Mouse (Mus musculus) CH12.LX (cell line): ENCODE data around the gene Fbl. TPM values are rescaled to one million over a fixed set of nuclear protein-coding genes. Genes with fewer than 3 reads are reported as not detected.

Experiments used
- DNase-seq: peaks from one replicate; pipeline ENCODE4 v3.0.0-alpha.2; 2013; ENCODE audit errors: extremely low read depth
- H3K27ac ChIP-seq: 2 replicates; pipeline ENCODE4 v1.5.1; 2012; ENCODE audit warnings: low read depth, mild to moderate bottlenecking, control low read depth, moderate library complexity; ENCODE audit not compliant: insufficient read depth
- H3K27me3 ChIP-seq: replicated peaks from 2 replicates; pipeline ENCODE3; 2012; ENCODE audit warnings: inconsistent platforms
- H3K36me3 ChIP-seq, 2 experiments: replicated peaks in 1 of 2; 2 replicates each; pipeline versions ENCODE3 to v1.6.1; 2012; ENCODE audit warnings: inconsistent platforms in 1 of 2, low read length in 1 of 2, mild to moderate bottlenecking in 1 of 2, mixed read lengths in 1 of 2, moderate library complexity in 1 of 2; ENCODE audit not compliant: control insufficient read depth in 1 of 2, insufficient read depth in 1 of 2
- H3K4me1 ChIP-seq, 2 experiments: 2 replicates each; pipeline ENCODE4 v1.6.1; 2012; ENCODE audit warnings: inconsistent platforms in 1 of 2, moderate library complexity in 1 of 2; ENCODE audit not compliant: insufficient read depth in 2 of 2, control insufficient read depth in 1 of 2
- H3K4me2 ChIP-seq: 2 replicates; pipeline ENCODE4 v1.6.1; 2012; ENCODE audit warnings: low read depth, mild to moderate bottlenecking, control low read depth; ENCODE audit not compliant: poor library complexity, insufficient read depth, severe bottlenecking
- H3K4me3 ChIP-seq, 3 experiments: fragments of 150-350 bp in 1 of 3; sonication (generic) in 1 of 3; replicated peaks in 1 of 3; 2 replicates each; pipeline versions ENCODE3 to v1.5.1; 2011 to 2012; ENCODE audit warnings: low read depth in 2 of 3, low read length in 2 of 3, mild to moderate bottlenecking in 2 of 3, moderate library complexity in 2 of 3, control low read depth in 1 of 3, improper control_type of control experiment in 1 of 3, inconsistent platforms in 1 of 3, mixed read lengths in 1 of 3; ENCODE audit not compliant: poor library complexity in 1 of 3
- H3K79me2 ChIP-seq: replicated peaks from 2 replicates; pipeline ENCODE4 v1.6.1; 2012; ENCODE audit warnings: mild to moderate bottlenecking, moderate library complexity; ENCODE audit not compliant: control insufficient read depth, poor library complexity, insufficient read depth, severe bottlenecking; ENCODE audit errors: extremely low read depth
- H3K9ac ChIP-seq: 2 replicates; pipeline ENCODE4 v1.6.1; 2012; ENCODE audit warnings: low read depth, mild to moderate bottlenecking, control low read depth, moderate library complexity; ENCODE audit not compliant: insufficient read depth
- H3K9me3 ChIP-seq: replicated peaks from 2 replicates; pipeline ENCODE3; 2012; ENCODE audit warnings: low read length, inconsistent platforms, mixed read lengths
- BHLHE40 ChIP-seq: IDR thresholded peaks from 2 replicates; pipeline ENCODE4 v1.6.1; 2011; ENCODE audit warnings: mild to moderate bottlenecking, low read depth, low read length, improper control_type of control experiment
- CHD1 ChIP-seq: IDR thresholded peaks from 2 replicates; pipeline ENCODE4 v1.6.1; 2012; ENCODE audit warnings: low read depth, low read length, improper control_type of control experiment, inconsistent platforms
- CHD2 ChIP-seq: IDR thresholded peaks from 2 replicates; pipeline ENCODE4 v1.6.1; 2011; ENCODE audit warnings: low read length, improper control_type of control experiment
- E2F4 ChIP-seq: IDR thresholded peaks from 2 replicates; pipeline ENCODE4 v1.6.1; 2011; ENCODE audit warnings: low read depth, low read length, improper control_type of control experiment; ENCODE audit not compliant: insufficient replicate concordance
- ELF1 ChIP-seq: IDR thresholded peaks from 2 replicates; pipeline ENCODE4 v1.6.1; 2014; ENCODE audit warnings: low read depth, mild to moderate bottlenecking, inconsistent platforms, low read length, improper control_type of control experiment
- EP300 ChIP-seq: IDR thresholded peaks from 2 replicates; pipeline ENCODE4 v1.6.1; 2011; ENCODE audit warnings: low read length, improper control_type of control experiment
- ETS1 ChIP-seq: conservative IDR thresholded peaks from 2 replicates; pipeline ENCODE4 v1.6.1; 2012; ENCODE audit warnings: low read depth, mild to moderate bottlenecking, inconsistent platforms, low read length, improper control_type of control experiment, moderate library complexity
- GABPA ChIP-seq: IDR thresholded peaks from 2 replicates; pipeline ENCODE4 v1.6.1; 2012; ENCODE audit warnings: low read depth, low read length, improper control_type of control experiment, inconsistent platforms; ENCODE audit not compliant: insufficient replicate concordance
- HCFC1 ChIP-seq: IDR thresholded peaks from 2 replicates; pipeline ENCODE4 v1.6.1; 2012; ENCODE audit warnings: low read depth, mild to moderate bottlenecking, inconsistent platforms, low read length, improper control_type of control experiment
- IRF4 ChIP-seq: IDR thresholded peaks from 2 replicates; pipeline ENCODE4 v1.6.1; 2014; ENCODE audit warnings: low read depth, mild to moderate bottlenecking, inconsistent platforms, low read length, improper control_type of control experiment
- JUN ChIP-seq: IDR thresholded peaks from 2 replicates; pipeline ENCODE4 v1.6.1; 2011; ENCODE audit warnings: low read depth, mild to moderate bottlenecking, low read length, improper control_type of control experiment, moderate library complexity; ENCODE audit not compliant: insufficient read depth
- JUND ChIP-seq: conservative IDR thresholded peaks from 2 replicates; pipeline ENCODE4 v1.6.1; 2011; ENCODE audit warnings: low read depth, low read length, improper control_type of control experiment
- MAFK ChIP-seq: IDR thresholded peaks from 2 replicates; pipeline ENCODE4 v1.6.1; 2011; ENCODE audit warnings: low read length, improper control_type of control experiment; ENCODE audit not compliant: insufficient replicate concordance
- MAX ChIP-seq: IDR thresholded peaks from 2 replicates; pipeline ENCODE4 v1.6.1; 2011; ENCODE audit warnings: low read length, improper control_type of control experiment
- MAZ ChIP-seq: IDR thresholded peaks from 2 replicates; pipeline ENCODE4 v1.6.1; 2012; ENCODE audit warnings: low read depth, mild to moderate bottlenecking, inconsistent platforms, low read length, improper control_type of control experiment, moderate library complexity
- MEF2A ChIP-seq: IDR thresholded peaks from 2 replicates; pipeline ENCODE4 v1.6.1; 2014; ENCODE audit warnings: low read depth, mild to moderate bottlenecking, inconsistent platforms, low read length, improper control_type of control experiment, borderline replicate concordance
- MXI1 ChIP-seq: IDR thresholded peaks from 2 replicates; pipeline ENCODE4 v1.6.1; 2011; ENCODE audit warnings: mild to moderate bottlenecking, low read depth, low read length, improper control_type of control experiment
- MYC ChIP-seq: IDR thresholded peaks from 2 replicates; pipeline ENCODE4 v1.6.1; 2011; ENCODE audit warnings: low read depth, mild to moderate bottlenecking, improper control_type of control experiment, low read length
- NELFE ChIP-seq: IDR thresholded peaks from 2 replicates; pipeline ENCODE4 v1.6.1; 2011; ENCODE audit warnings: low read depth, low read length, improper control_type of control experiment
- NRF1 ChIP-seq: IDR thresholded peaks from 2 replicates; pipeline ENCODE4 v1.6.1; 2014; ENCODE audit warnings: low read depth, mild to moderate bottlenecking, inconsistent platforms, low read length, improper control_type of control experiment, moderate library complexity
- PAX5 ChIP-seq: IDR thresholded peaks from 2 replicates; pipeline ENCODE4 v1.6.1; 2012; ENCODE audit warnings: low read length, inconsistent platforms, mixed read lengths
- POLR2AphosphoS2 ChIP-seq: IDR thresholded peaks from 2 replicates; pipeline ENCODE4 v1.6.1; 2011; ENCODE audit warnings: low read depth, low read length, improper control_type of control experiment
- RCOR1 ChIP-seq: conservative IDR thresholded peaks from 2 replicates; pipeline ENCODE4 v1.6.1; 2012; ENCODE audit warnings: low read depth, mild to moderate bottlenecking, inconsistent platforms, low read length, improper control_type of control experiment
- SMC3 ChIP-seq: IDR thresholded peaks from 2 replicates; pipeline ENCODE4 v1.6.1; 2011; ENCODE audit warnings: low read depth, low read length, improper control_type of control experiment
- TBP ChIP-seq: conservative IDR thresholded peaks from 2 replicates; pipeline ENCODE4 v1.6.1; 2011; ENCODE audit warnings: low read depth, low read length, improper control_type of control experiment
- TCF12 ChIP-seq: IDR thresholded peaks from 2 replicates; pipeline ENCODE4 v1.6.1; 2014; ENCODE audit warnings: low read depth, mild to moderate bottlenecking, inconsistent platforms, low read length, improper control_type of control experiment
- UBTF ChIP-seq: IDR thresholded peaks from 2 replicates; pipeline ENCODE4 v1.6.1; 2012; ENCODE audit warnings: low read depth, mild to moderate bottlenecking, inconsistent platforms, low read length, improper control_type of control experiment, moderate library complexity
- USF1 ChIP-seq: IDR thresholded peaks from 2 replicates; pipeline ENCODE4 v1.6.1; 2014; ENCODE audit warnings: low read depth, mild to moderate bottlenecking, inconsistent platforms, low read length, improper control_type of control experiment
- USF2 ChIP-seq: conservative IDR thresholded peaks from 2 replicates; pipeline ENCODE4 v1.6.1; 2011; ENCODE audit warnings: low read depth, low read length, improper control_type of control experiment
- ZKSCAN1 ChIP-seq: IDR thresholded peaks from 2 replicates; pipeline ENCODE4 v1.6.1; 2012; ENCODE audit warnings: low read depth, inconsistent platforms, low read length, improper control_type of control experiment, borderline replicate concordance
- ZNF384 ChIP-seq: IDR thresholded peaks from 2 replicates; pipeline ENCODE4 v1.6.1; 2012; ENCODE audit warnings: low read depth, low read length, improper control_type of control experiment, inconsistent platforms
- dilution Hi-C: fragments of 300-500 bp; cut with MboI; formaldehyde crosslinking; loops from 2 replicates; pipeline ENCODE4 v1.14.3; 2020; ENCODE audit warnings: low sequenced_read_pairs; ENCODE audit not compliant: extremely low pct_unique_long_range_greater_than_20kb, extremely low pct_ligation_motif_present
- in situ Hi-C: fragments of 300-500 bp; cut with MboI; formaldehyde crosslinking; loops from 3 replicates; pipeline ENCODE4 v1.14.3; 2019; ENCODE audit warnings: low sequenced_read_pairs, low pct_ligation_motif_present, low pct_unique_long_range_greater_than_20kb, mixed read lengths
- polyA plus RNA-seq: library from polyadenylated mRNA; unstranded; fragments of >175 nt; gene quantifications from 2 replicates; pipeline ENCODE4 v1.2.1, GENCODE M21; 2012; ENCODE audit warnings: low read depth; ENCODE audit not compliant: insufficient read length
- total RNA-seq, 2 experiments: library from RNA; depleted of rRNA; stranded (reverse); fragments of 300-350 nt in 1 of 2; fragments of >200 nt in 1 of 2; gene quantifications; 2 replicates each; pipeline ENCODE4 v1.2.3; 2012 to 2014

Fbl gene
- total and polyA plus RNA-seq, 3 experiments, result 151 to 426 (median 180) TPM

DNA sequence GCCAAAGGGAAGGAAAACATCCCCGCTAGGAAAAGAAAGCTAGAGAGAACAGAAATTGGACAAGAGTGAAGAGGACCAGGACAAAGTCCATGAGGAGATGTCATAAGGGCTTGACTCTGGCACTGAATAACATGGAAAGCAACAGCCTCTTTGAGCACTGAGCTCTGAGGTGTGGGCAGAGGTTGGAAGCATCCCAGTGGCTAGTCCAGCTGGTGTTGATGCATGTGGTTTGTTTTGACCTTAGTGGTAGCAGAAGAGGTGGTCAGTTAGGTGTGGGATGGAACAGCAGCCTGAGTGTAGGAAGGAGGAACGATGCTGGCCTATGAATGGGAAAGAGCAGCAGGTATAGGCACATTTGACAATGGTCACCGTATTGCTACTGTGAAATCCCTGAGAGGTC lies 22.0 kb downstream of the Fbl start:
- Histone ChIP-seq H3K79me2 (no peaks in the 10 kb centered on the region), H3K9ac (no peak overlapping the region), H3K36me3 (peaks cover 50 to 93% of the 10 kb centered on the region in 2 experiments), H3K27ac (peak overlapping the region; percentile 8; the same call in 1 of the 2 replicates), H3K4me1 (peaks cover 7 to 23% of the 10 kb centered on the region in 2 experiments; a peak in 2 of 4 replicates), H3K4me2 (no peak overlapping the region), H3K4me3 (no peak overlapping the region), H3K9me3 (no peaks in the 10 kb centered on the region), H3K27me3 (no peaks in the 10 kb centered on the region)
- in situ Hi-C loops (no loop called here), dilution Hi-C loops (no loop called here)
- TF ChIP-seq JUN (no peak), USF1 (no peak), USF2 (no peak), NELFE (no peak), MEF2A (no peak), MAFK (no peak), ZKSCAN1 (no peak), JUND (no peak), RCOR1 (no peak), MAZ (no peak), POLR2AphosphoS2 (no peak), NRF1 (no peak), CHD2 (no peak)
- DNase-seq, result no peak

DNA sequence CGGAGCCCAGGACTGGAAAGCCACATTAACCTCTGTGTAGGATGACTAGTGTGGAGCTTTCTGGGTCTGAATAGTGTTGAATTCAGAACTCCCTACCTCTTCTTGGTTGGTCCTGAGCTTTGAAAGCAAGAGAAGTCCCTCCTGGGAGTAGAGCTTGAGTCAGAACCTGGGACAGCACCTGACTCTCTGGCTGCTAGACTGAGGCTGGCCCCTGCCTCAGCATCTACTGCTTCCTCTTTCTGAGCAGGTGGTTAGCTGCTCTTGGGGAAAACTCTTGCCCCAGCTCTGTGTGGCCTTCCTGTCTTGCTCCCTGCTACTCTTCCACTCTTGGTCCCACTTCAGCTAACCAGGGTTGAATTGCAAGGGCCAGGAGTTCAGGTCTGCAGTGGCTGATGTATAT lies 22.4 kb downstream of the Fbl start:
- Histone ChIP-seq H3K27me3 (no peaks in the 10 kb centered on the region), H3K9ac (no peak overlapping the region), H3K9me3 (no peaks in the 10 kb centered on the region), H3K4me3 (no peak overlapping the region), H3K4me1 (peaks cover 7 to 23% of the 10 kb centered on the region in 2 experiments; a peak in 2 of 4 replicates), H3K79me2 (no peaks in the 10 kb centered on the region), H3K27ac (no peak overlapping the region), H3K36me3 (peaks cover 46 to 93% of the 10 kb centered on the region in 2 experiments), H3K4me2 (no peak overlapping the region)
- in situ Hi-C loops (no loop called here), dilution Hi-C loops (no loop called here)
- DNase-seq, result peak; percentile 80
- TF ChIP-seq TCF12 (peak; percentile 21; the same call in 1 of the 2 replicates), MXI1 (peak; percentile 73; the same call in 1 of the 2 replicates), ETS1 (peak; percentile 26; the same call in 1 of the 2 replicates), USF2 (no peak), ZKSCAN1 (no peak), EP300 (peak; percentile 61), MAFK (no peak), E2F4 (no peak), CHD1 (no peak), ELF1 (no peak), MEF2A (no peak), IRF4 (peak; percentile 36; the same call in 1 of the 2 replicates), MYC (no peak), MAX (0 out of 2 replicates have a peak, but pooled peaks have one; percentile 30), RCOR1 (0 out of 2 replicates have a peak, but pooled peaks have one; percentile 28), JUND (no peak), UBTF (0 out of 2 replicates have a peak, but pooled peaks have one; percentile 71), GABPA (no peak), HCFC1 (no peak), SMC3 (no peak; the same call in 1 of the 2 replicates), NELFE (no peak), ZNF384 (no peak), BHLHE40 (peak; percentile 49; the same call in 1 of the 2 replicates), PAX5 (no peak), USF1 (no peak), TBP (0 out of 2 replicates have a peak, but pooled peaks have one; percentile 23)
